Mouse (Mus musculus): ENCODE measurements around the gene 4933407L21Rik. TPM values are rescaled to one million over a fixed set of nuclear protein-coding genes. Genes with fewer than 3 reads are reported as not detected.
A peak's percentile ranks its signal among the peaks of the same experiment; 100 is the strongest.

Gene 4933407L21Rik
- polyA plus RNA-seq, 1 experiment: 0.16 TPM

GRCm38 (mm10) chr1:85969081-85969480, 40.8 kb downstream of the 4933407L21Rik start:
- H3K27me3 ChIP-seq (ENCODE audit: control insufficient read depth, insufficient read depth, low read length): no peaks in the 10 kb centered on the region
- no peaks in the 10 kb centered on the region for H3K4me1 ChIP-seq (ENCODE audit: control insufficient read depth, insufficient read depth, insufficient read length)
- H3K4me3 ChIP-seq (ENCODE audit: extremely low read depth, insufficient read depth, insufficient read length): no peak overlapping the region
- DNase-seq (ENCODE audit: low read depth in 1 of 2, low spot score in 2 of 2): no peak
- no peaks in the 10 kb centered on the region for H3K36me3 ChIP-seq (ENCODE audit: control insufficient read depth, insufficient read depth, low read length)
- no peak for TF ChIP-seq CTCF (IDR thresholded peaks at IDR 0.05; ENCODE audit: extremely low read depth, insufficient read depth, insufficient read length, insufficient replicate concordance)
- TF ChIP-seq POLR2A (IDR thresholded peaks at IDR 0.05; ENCODE audit: low read depth, low read length): no peak
- H3K27ac ChIP-seq (ENCODE audit: insufficient read depth, low read length): no peak overlapping the region
- WGBS: 87% methylated on average over 1 of the region's 1 CpGs

- Histone ChIP-seq H3K36me3 (ENCODE audit: control insufficient read depth, insufficient read depth, low read length) (no peaks in the 10 kb centered on the region), H3K4me1 (ENCODE audit: control insufficient read depth, insufficient read depth, insufficient read length) (no peaks in the 10 kb centered on the region), H3K4me3 (ENCODE audit: extremely low read depth, insufficient read depth, insufficient read length) (no peak overlapping the region), H3K27ac (ENCODE audit: insufficient read depth, low read length) (no peak overlapping the region), H3K27me3 (ENCODE audit: control insufficient read depth, insufficient read depth, low read length) (no peaks in the 10 kb centered on the region)
- DNase-seq (ENCODE audit: low read depth in 1 of 2, low spot score in 2 of 2): no peak
- TF ChIP-seq CTCF (IDR thresholded peaks at IDR 0.05; ENCODE audit: extremely low read depth, insufficient read depth, insufficient read length, insufficient replicate concordance): no peak
- no peak for TF ChIP-seq POLR2A (IDR thresholded peaks at IDR 0.05; ENCODE audit: low read depth, low read length)
- WGBS: 95% methylated on average over 1 of the region's 1 CpGs
These were observed 41.2 kb downstream of the 4933407L21Rik start for GRCm38 (mm10) chr1:85969519-85969918.

- Histone ChIP-seq H3K4me3 (ENCODE audit: extremely low read depth, insufficient read depth, insufficient read length) (no peak overlapping the region), H3K36me3 (ENCODE audit: control insufficient read depth, insufficient read depth, low read length) (no peaks in the 10 kb centered on the region), H3K27ac (ENCODE audit: insufficient read depth, low read length) (no peak overlapping the region), H3K4me1 (ENCODE audit: control insufficient read depth, insufficient read depth, insufficient read length) (no peaks in the 10 kb centered on the region), H3K27me3 (ENCODE audit: control insufficient read depth, insufficient read depth, low read length) (no peaks in the 10 kb centered on the region)
- no peak for TF ChIP-seq CTCF (IDR thresholded peaks at IDR 0.05; ENCODE audit: extremely low read depth, insufficient read depth, insufficient read length, insufficient replicate concordance)
- no peak for TF ChIP-seq POLR2A (IDR thresholded peaks at IDR 0.05; ENCODE audit: low read depth, low read length)
- 88% methylated on average over 3 of the region's 3 CpGs for WGBS
- no peak for DNase-seq (ENCODE audit: low read depth in 1 of 2, low spot score in 2 of 2)
These were observed 42.8 kb downstream of the 4933407L21Rik start for GRCm38 (mm10) chr1:85971070-85971469.

GRCm38 (mm10) chr1:85972341-85972740, 44.1 kb downstream of the 4933407L21Rik start:
- H3K36me3 ChIP-seq (ENCODE audit: control insufficient read depth, insufficient read depth, low read length): no peaks in the 10 kb centered on the region
- no peak overlapping the region for H3K27ac ChIP-seq (ENCODE audit: insufficient read depth, low read length)
- no peaks in the 10 kb centered on the region for H3K4me1 ChIP-seq (ENCODE audit: control insufficient read depth, insufficient read depth, insufficient read length)
- no peak for DNase-seq (ENCODE audit: low read depth in 1 of 2, low spot score in 2 of 2)
- no peak overlapping the region for H3K4me3 ChIP-seq (ENCODE audit: extremely low read depth, insufficient read depth, insufficient read length)
- no peak for TF ChIP-seq CTCF (IDR thresholded peaks at IDR 0.05; ENCODE audit: extremely low read depth, insufficient read depth, insufficient read length, insufficient replicate concordance)
- no peak for TF ChIP-seq POLR2A (IDR thresholded peaks at IDR 0.05; ENCODE audit: low read depth, low read length)
- WGBS: 72% methylated on average over 3 of the region's 3 CpGs
- no peaks in the 10 kb centered on the region for H3K27me3 ChIP-seq (ENCODE audit: control insufficient read depth, insufficient read depth, low read length)

- DNase-seq (ENCODE audit: low read depth in 1 of 2, low spot score in 2 of 2): no peak
- H3K4me3 ChIP-seq (ENCODE audit: extremely low read depth, insufficient read depth, insufficient read length): no peak overlapping the region
- WGBS: 74% methylated on average over 2 of the region's 2 CpGs
- H3K36me3 ChIP-seq (ENCODE audit: control insufficient read depth, insufficient read depth, low read length): no peaks in the 10 kb centered on the region
- no peak overlapping the region for H3K27ac ChIP-seq (ENCODE audit: insufficient read depth, low read length)
- H3K27me3 ChIP-seq (ENCODE audit: control insufficient read depth, insufficient read depth, low read length): no peaks in the 10 kb centered on the region
- peaks cover 3% of the 10 kb centered on the region; the same call in 1 of the 2 replicates for H3K4me1 ChIP-seq (ENCODE audit: control insufficient read depth, insufficient read depth, insufficient read length)
- TF ChIP-seq POLR2A (IDR thresholded peaks at IDR 0.05; ENCODE audit: low read depth, low read length): no peak
- no peak for TF ChIP-seq CTCF (IDR thresholded peaks at IDR 0.05; ENCODE audit: extremely low read depth, insufficient read depth, insufficient read length, insufficient replicate concordance)
These were observed 45.2 kb downstream of the 4933407L21Rik start for GRCm38 (mm10) chr1:85973468-85973877.

- DNase-seq (ENCODE audit: low read depth in 1 of 2, low spot score in 2 of 2): no peak
- H3K27ac ChIP-seq (ENCODE audit: insufficient read depth, low read length): no peak overlapping the region
- no peaks in the 10 kb centered on the region for H3K27me3 ChIP-seq (ENCODE audit: control insufficient read depth, insufficient read depth, low read length)
- H3K4me1 ChIP-seq (ENCODE audit: control insufficient read depth, insufficient read depth, insufficient read length): peaks cover 3% of the 10 kb centered on the region; the same call in 1 of the 2 replicates
- no peak overlapping the region for H3K4me3 ChIP-seq (ENCODE audit: extremely low read depth, insufficient read depth, insufficient read length)
- no peaks in the 10 kb centered on the region for H3K36me3 ChIP-seq (ENCODE audit: control insufficient read depth, insufficient read depth, low read length)
- TF ChIP-seq CTCF (IDR thresholded peaks at IDR 0.05; ENCODE audit: extremely low read depth, insufficient read depth, insufficient read length, insufficient replicate concordance): no peak
- no peak for TF ChIP-seq POLR2A (IDR thresholded peaks at IDR 0.05; ENCODE audit: low read depth, low read length)
- 13% methylated on average over 3 of the region's 3 CpGs for WGBS
These were observed 49.4 kb downstream of the 4933407L21Rik start for GRCm38 (mm10) chr1:85977709-85978108.

- TF ChIP-seq CTCF (IDR thresholded peaks at IDR 0.05; ENCODE audit: extremely low read depth, insufficient read depth, insufficient read length, insufficient replicate concordance) (no peak), POLR2A (IDR thresholded peaks at IDR 0.05; ENCODE audit: low read depth, low read length) (no peak)
- Histone ChIP-seq H3K4me1 (ENCODE audit: control insufficient read depth, insufficient read depth, insufficient read length) (peaks cover 5% of the 10 kb centered on the region; the same call in 1 of the 2 replicates), H3K27ac (ENCODE audit: insufficient read depth, low read length) (no peak overlapping the region), H3K27me3 (ENCODE audit: control insufficient read depth, insufficient read depth, low read length) (no peaks in the 10 kb centered on the region), H3K36me3 (ENCODE audit: control insufficient read depth, insufficient read depth, low read length) (no peaks in the 10 kb centered on the region), H3K4me3 (ENCODE audit: extremely low read depth, insufficient read depth, insufficient read length) (no peak overlapping the region)
- peak; percentile 31 to 45 for DNase-seq (ENCODE audit: low read depth in 1 of 2, low spot score in 2 of 2)
- 29% methylated on average over 7 of the region's 7 CpGs for WGBS
These were observed 53.6 kb downstream of the 4933407L21Rik start for GRCm38 (mm10) chr1:85981738-85982357.
